Mouse (Mus musculus) ES-E14 (cell line): ENCODE data around the gene Isg20l2. TPM values are rescaled to one million over a fixed set of nuclear protein-coding genes. Genes with fewer than 3 reads are reported as not detected.

Experiments
- DNase-seq: peaks from one replicate; pipeline ENCODE4 v3.0.0-alpha.2; 2013; ENCODE audit warnings: low read depth, low spot score
- H3K27ac ChIP-seq: 2 replicates; pipeline ENCODE4 v1.5.1; 2012; ENCODE audit warnings: low read depth, mild to moderate bottlenecking, low read length, moderate library complexity, mixed read lengths; ENCODE audit not compliant: poor library complexity, insufficient read depth, severe bottlenecking
- H3K36me3 ChIP-seq: 2 replicates; pipeline ENCODE4 v1.6.1; 2012; ENCODE audit warnings: mild to moderate bottlenecking, low read length, moderate library complexity, mixed read lengths; ENCODE audit not compliant: control insufficient read depth, poor library complexity, insufficient read depth, severe bottlenecking
- H3K4me1 ChIP-seq, 2 experiments: fragments of 150-350 bp in 1 of 2; sonication (generic) in 1 of 2; 2 replicates each; pipeline ENCODE4 v1.6.1; 2012; ENCODE audit warnings: low read length in 2 of 2, mild to moderate bottlenecking in 1 of 2, mixed read lengths in 1 of 2; ENCODE audit not compliant: control insufficient read depth in 2 of 2, insufficient read depth in 2 of 2, poor library complexity in 1 of 2
- H3K4me3 ChIP-seq, 2 experiments: fragments of 150-350 bp in 1 of 2; sonication (generic) in 1 of 2; 2 replicates each; pipeline ENCODE4 v1.5.1; 2012; ENCODE audit warnings: low read length in 2 of 2, low read depth in 1 of 2, mild to moderate bottlenecking in 1 of 2, mixed read lengths in 1 of 2; ENCODE audit not compliant: insufficient read depth in 1 of 2, poor library complexity in 1 of 2, severe bottlenecking in 1 of 2
- H3K9ac ChIP-seq: 2 replicates; pipeline ENCODE4 v1.6.1; 2012; ENCODE audit warnings: low read depth, mild to moderate bottlenecking, low read length, mixed read lengths; ENCODE audit not compliant: poor library complexity, insufficient read depth, severe bottlenecking
- H3K9me3 ChIP-seq: fragments of 150-350 bp; sonication (generic); 2 replicates; pipeline ENCODE4 v1.6.1; 2012; ENCODE audit warnings: low read depth, mild to moderate bottlenecking, low read length; ENCODE audit not compliant: control insufficient read depth, insufficient read depth
- CHD2 ChIP-seq: IDR thresholded peaks from 2 replicates; pipeline ENCODE4 v1.6.1; 2014; ENCODE audit warnings: mild to moderate bottlenecking, low read depth, low read length, inconsistent platforms
- HCFC1 ChIP-seq: IDR thresholded peaks from 2 replicates; pipeline ENCODE4 v1.6.1; 2012; ENCODE audit warnings: low read length, inconsistent platforms, borderline replicate concordance; ENCODE audit not compliant: insufficient read depth
- MAFK ChIP-seq: IDR thresholded peaks from 2 replicates; pipeline ENCODE4 v1.6.1; 2014; ENCODE audit warnings: mild to moderate bottlenecking, low read depth, low read length, inconsistent platforms; ENCODE audit not compliant: insufficient read depth
- ZC3H11A ChIP-seq: IDR thresholded peaks from 2 replicates; pipeline ENCODE4 v1.6.1; 2012; ENCODE audit warnings: low read depth, mild to moderate bottlenecking, inconsistent platforms, low read length, borderline replicate concordance
- ZNF384 ChIP-seq: IDR thresholded peaks from 2 replicates; pipeline ENCODE4 v1.6.1; 2012; ENCODE audit warnings: low read depth, low read length, inconsistent platforms
- in situ Hi-C, 2 experiments: fragments of 600-800 bp; cut with MboI; formaldehyde crosslinking; loops; one replicate each; pipeline ENCODE4 v1.15.1; 2025; ENCODE audit warnings: low sequenced_read_pairs in 2 of 2, inconsistent platforms in 1 of 2; ENCODE audit not compliant: unreplicated experiment in 2 of 2
- total RNA-seq: library from RNA; depleted of rRNA; stranded (reverse); fragments of 300-350 nt; gene quantifications from 2 replicates; pipeline ENCODE4 v1.2.3, GENCODE M21; 2012

The Isg20l2 gene
- total RNA-seq, 1 experiment = 40.1 TPM

DNA sequence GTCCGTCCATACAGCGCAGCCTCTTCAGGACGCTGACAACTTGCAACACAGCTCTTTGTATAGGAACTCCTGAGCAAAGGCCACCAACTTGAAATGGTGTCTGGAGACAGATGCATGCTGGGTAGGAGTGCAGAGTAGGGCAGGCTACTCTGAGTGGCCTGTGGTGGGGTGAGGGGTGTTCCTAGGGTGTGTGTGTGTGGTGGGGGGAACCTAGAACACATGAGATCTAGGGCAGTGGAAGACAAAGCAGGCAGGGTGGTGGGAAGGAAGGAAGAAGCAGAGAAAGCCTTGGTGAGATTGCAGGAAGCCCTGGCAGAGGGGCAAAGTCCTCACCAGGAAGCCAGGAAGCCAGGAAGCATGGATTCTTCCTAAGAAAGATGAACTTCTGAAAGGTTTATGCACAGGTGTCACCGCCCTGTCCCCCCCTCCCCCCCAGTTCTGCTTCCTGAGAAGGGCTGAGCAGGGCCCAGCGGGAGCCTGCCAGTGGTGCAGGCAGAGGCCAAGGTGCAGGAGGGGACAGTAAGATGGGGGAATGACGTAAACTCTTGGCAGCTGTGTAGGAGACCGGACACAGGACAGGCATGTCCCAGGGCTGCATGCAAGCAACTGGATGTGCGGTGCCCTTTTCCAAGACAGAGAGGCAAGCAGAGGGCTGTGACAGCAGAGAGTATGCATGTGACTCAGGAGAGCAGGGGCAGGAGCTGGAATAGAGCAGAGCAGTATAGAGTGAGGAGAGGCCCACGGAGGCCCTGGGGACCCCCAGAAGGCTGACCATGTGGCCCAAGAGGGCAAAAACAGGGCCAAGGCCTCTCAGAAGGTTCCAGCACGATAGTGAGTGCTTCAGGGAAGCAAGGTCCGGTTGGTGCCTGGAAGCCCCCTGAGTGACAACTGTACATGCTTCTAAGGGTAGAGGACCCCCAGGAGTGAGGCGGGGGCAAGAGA lies 52.1 kb downstream of the Isg20l2 start:
- TF ChIP-seq CHD2 (no peak), ZC3H11A (no peak), ZNF384 (no peak), MAFK (no peak), HCFC1 (no peak)
- H3K36me3 ChIP-seq = no peaks in the 10 kb centered on the region
- H3K4me3 ChIP-seq = 0 out of 4 replicates have a peak overlapping the region, but pooled peaks of 1 of the 2 experiments have one; percentile 21
- no peak overlapping the region for H3K27ac ChIP-seq
- H3K4me1 ChIP-seq = peaks cover 2 to 17% of the 10 kb centered on the region in 2 experiments; a peak in 2 of 4 replicates
- no peak for DNase-seq
- in situ Hi-C loops = no loop called here
- no peak overlapping the region for H3K9ac ChIP-seq
- no peaks in the 10 kb centered on the region for H3K9me3 ChIP-seq

DNA sequence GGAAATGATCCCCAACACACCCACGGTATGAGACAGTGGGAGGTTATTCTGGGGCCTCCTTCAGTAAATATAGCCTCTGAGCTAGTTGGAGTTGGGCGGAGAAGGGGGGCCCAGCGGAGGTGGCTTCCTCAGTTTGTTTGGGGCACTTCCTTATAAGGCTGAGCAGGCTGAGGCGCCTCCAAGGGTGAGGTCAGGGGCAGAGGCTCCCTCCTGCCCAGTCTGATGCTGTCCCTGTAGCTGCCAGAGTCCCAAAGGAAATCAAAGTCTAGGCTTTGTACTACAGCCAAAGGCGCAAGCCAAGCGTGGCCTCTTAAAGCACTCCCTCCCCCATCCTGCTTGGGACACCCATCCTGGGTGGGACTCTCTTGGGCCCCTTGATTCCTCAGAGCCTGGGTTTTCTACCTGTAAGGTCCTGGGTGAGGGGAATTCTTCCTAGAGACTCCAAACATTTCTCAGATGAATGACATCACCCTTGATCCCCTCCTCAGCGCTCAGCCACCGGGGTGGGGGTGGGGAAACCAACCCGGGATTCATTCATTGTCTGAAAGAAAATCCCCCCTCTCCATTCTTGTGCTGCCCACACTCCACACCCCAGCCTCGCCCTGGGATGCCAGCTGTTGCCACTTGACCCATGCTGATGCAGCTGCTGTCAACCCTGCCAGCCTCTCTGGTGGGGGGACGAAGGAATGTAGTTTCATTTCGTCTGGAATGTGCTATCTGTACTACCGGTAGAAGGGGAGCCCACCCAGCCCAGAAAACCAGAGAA lies 52.9 kb downstream of the Isg20l2 start:
- H3K4me3 ChIP-seq = 0 out of 4 replicates have a peak overlapping the region, but pooled peaks of 1 of the 2 experiments have one; percentile 21
- no peak for DNase-seq
- H3K4me1 ChIP-seq = peaks cover 2 to 21% of the 10 kb centered on the region in 2 experiments; a peak in 2 of 4 replicates
- in situ Hi-C loops = no loop called here
- H3K9ac ChIP-seq = no peak overlapping the region
- H3K27ac ChIP-seq = no peak overlapping the region
- no peaks in the 10 kb centered on the region for H3K36me3 ChIP-seq
- no peak for TF ChIP-seq CHD2
- no peak for TF ChIP-seq ZNF384
- TF ChIP-seq MAFK = no peak
- TF ChIP-seq HCFC1 = no peak
- TF ChIP-seq ZC3H11A = no peak
- H3K9me3 ChIP-seq = no peaks in the 10 kb centered on the region

DNA sequence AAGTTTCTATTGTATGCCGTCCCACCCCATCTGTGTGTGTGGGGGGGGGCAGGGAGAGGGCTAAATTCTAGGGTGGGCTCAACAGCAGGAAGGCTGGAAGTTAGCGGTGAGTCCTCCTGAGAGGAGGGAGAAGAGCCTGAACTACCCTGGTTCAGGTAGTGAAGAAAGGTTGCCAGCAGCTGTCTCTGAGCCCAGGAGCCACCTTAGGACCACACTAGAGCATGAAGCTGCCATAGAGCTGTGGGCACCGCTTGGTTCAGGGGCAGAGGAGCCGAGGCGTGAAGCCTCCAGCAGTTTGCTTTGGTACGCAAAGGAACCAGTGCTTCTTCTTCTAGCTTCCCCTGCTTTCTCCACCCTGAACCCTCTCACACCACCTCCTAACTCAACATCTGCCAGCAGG lies 53.5 kb downstream of the Isg20l2 start:
- peaks cover 2 to 23% of the 10 kb centered on the region in 2 experiments; a peak in 2 of 4 replicates for H3K4me1 ChIP-seq
- in situ Hi-C loops = no loop called here

DNA sequence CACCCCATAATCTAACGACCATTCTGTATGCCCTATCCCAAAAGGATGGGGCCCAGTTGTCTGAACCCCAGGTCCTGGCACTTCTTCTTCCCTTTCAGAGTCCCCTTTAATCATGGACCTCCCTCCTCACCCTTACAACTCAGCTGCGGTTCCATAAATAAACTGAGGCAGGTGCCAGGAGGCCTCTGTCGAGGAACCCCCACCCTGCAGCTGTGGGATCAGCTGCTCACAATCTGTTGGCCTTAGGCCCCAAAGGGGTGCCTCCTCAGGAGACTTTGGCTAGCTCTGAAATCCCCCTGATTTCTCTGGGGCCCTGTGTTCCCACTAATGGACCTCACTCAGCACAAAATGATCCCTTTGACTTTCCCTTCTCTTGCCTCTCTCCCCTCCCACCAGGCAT lies 54.0 kb downstream of the Isg20l2 start:
- peaks cover 2 to 23% of the 10 kb centered on the region in 2 experiments; a peak in 2 of 4 replicates for H3K4me1 ChIP-seq

More for the DNA sequence above, 53.5 kb downstream of the Isg20l2 start:
- Histone ChIP-seq H3K36me3 (no peaks in the 10 kb centered on the region), H3K9me3 (no peaks in the 10 kb centered on the region), H3K27ac (no peak overlapping the region), H3K4me3 (no peak overlapping the region), H3K9ac (no peak overlapping the region)
- DNase-seq = no peak
- TF ChIP-seq HCFC1 = no peak
- TF ChIP-seq ZC3H11A = no peak
- TF ChIP-seq ZNF384 = no peak
- no peak for TF ChIP-seq CHD2
- no peak for TF ChIP-seq MAFK

More for the DNA sequence above, 54.0 kb downstream of the Isg20l2 start:
- in situ Hi-C loops = no loop called here
- H3K36me3 ChIP-seq = no peaks in the 10 kb centered on the region
- no peaks in the 10 kb centered on the region for H3K9me3 ChIP-seq
- H3K4me3 ChIP-seq = no peak overlapping the region
- no peak overlapping the region for H3K9ac ChIP-seq
- no peak overlapping the region for H3K27ac ChIP-seq
- TF ChIP-seq ZC3H11A (no peak), CHD2 (no peak), ZNF384 (no peak), MAFK (no peak), HCFC1 (no peak)
- no peak for DNase-seq
